Mouse (Mus musculus) cerebellum, postnatal 10 days (tissue): Measurements from ENCODE around the gene Olfr180.

Source experiments
- DNase-seq, 2 experiments: peaks; one replicate each; pipeline ENCODE4 v3.0.0; 2021; ENCODE audit warnings: mixed read lengths in 2 of 2

Olfr180 gene

GRCm38 (mm10) chr16:58929292-58929691, at the start of gene Olfr180:
TSS of gene Olfr180 (minus strand) at chr16:58929392.
- no peak for DNase-seq

GRCm38 (mm10) chr16:58928655-58929054, 537 bp downstream of the Olfr180 start, which contains the start of gene Olfr181:
TSS of gene Olfr181 (minus strand) at chr16:58928755.
- no peak for DNase-seq

GRCm38 (mm10) chr16:58891963-58892362, 37.2 kb downstream of the Olfr180 start, which contains the start of gene Olfr178:
TSS of gene Olfr178 (minus strand) at chr16:58892063.
- no peak for DNase-seq

- DNase-seq: no peak
Observed at GRCm38 (mm10) chr16:58884416-58884815, 44.8 kb downstream of the Olfr180 start.

GRCm38 (mm10) chr16:58874668-58875067, 54.5 kb downstream of the Olfr180 start, which contains the start of gene Olfr177:
TSS of gene Olfr177 (minus strand) at chr16:58874768.
- no peak for DNase-seq
